Mouse (Mus musculus): Measurements from ENCODE around the gene Otof. TPM values are rescaled to one million over a fixed set of nuclear protein-coding genes. Genes with fewer than 3 reads are reported as not detected.

Otof gene
- 1 to 10 TPM in 1 of 4 experiments, under 1 TPM in 2, not detected in 1; 0.12 to 1.1 (median 0.38) TPM for total RNA-seq (2022)

DNA sequence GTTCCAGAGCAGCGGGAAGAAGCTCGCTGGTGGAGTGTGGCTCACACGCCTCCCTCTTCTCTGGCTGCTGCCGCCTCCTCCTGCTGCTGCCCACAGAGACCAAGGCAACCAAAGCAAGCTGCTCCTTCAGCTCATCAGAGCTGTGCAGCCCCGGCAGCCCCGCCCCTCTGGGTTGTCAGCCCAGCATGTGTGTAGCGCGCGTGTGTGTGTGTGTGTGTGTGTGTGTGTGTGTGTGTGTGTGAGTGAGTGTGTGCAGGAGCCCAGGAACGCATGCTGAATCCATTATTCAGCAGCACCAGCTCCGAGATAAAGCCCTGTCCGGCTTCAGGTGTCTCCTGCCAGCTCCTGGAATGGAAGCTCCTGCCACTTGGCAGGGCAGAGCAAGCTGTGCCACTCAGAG, at the start of gene Otof:
Gene Otof, minus strand, starts transcription at position 112 of the 400 bp plus-strand sequence.
- no peak for DNase-seq

DNA sequence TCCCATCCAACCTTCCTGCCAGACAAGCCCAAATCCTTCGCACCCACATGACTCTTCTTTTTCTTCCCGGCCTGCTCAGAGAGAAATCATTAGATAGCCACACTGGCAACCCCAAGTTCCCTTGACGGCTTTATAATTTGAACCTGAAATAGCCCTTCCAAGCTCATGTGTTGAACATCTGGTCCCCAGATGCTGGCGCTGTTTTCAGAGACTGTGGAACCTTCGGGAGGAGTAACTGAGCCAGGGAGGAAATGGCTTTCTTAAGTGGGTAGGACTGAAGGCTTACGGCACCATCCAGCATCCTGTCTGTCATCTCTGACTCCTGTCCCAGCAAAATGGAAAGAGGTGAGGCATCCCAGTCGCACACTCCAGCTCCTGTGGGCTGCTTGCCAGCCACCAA, 35.6 kb upstream of the Otof start:
- no peak for DNase-seq

DNA sequence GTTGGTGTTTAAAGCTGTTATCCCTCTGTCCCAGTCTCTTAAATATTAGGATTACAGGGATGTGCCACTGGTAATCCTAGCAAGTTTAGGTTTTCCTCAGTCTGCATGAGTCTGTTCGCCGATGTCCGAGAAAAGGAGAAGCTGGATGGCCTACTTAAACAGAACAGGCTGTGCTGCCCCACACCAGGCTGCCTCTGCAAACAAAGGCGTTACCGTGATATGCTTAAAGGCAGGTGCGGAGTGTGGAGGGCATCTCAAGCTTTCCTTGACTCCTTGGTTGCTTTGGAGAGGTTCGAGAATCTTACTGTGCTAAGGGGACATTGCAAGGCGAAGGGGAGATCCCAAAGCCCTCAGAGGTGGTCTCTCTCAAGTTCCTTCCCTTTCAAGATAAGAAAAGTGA, 35.1 kb upstream of the Otof start:
- no peak for DNase-seq

DNA sequence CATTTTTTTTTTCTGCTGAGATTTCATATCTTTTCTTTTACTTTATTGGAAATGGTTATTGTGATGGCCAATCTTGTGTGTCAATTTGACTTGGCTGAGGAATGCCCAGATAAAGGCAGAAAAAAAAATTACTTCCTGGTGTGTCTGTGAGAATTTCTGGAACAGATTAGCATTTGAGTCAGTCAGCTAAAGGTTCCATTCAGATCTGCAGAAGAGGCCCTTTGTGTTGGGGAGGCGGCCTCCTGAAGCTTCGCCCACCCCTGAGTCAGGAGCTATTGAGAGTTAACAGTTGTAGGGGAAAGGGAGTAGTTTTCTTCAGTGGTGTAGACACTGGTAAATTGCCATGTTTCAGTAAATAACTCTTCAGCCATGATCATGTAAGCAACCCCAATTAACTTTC, 33.6 kb upstream of the Otof start:
- no peak for DNase-seq

DNA sequence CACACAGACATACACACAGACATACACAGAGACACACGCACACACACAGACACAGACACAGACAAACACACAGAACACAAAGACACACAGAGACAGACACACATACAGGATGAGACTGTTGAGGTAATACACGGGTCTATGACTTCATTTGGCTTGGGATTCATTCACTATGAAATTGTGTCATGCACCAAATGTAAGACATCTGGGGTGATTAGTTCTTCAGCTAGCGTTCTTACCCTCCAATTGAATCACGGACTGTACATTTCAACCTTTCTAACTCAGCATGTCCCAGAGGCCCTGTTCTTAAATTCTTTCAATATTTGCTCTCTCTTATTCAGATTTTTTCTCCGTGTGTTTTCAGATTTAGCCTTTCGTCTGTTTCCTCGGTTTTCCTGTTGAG, 32.9 kb upstream of the Otof start:
- DNase-seq = no peak

GRCm38 (mm10) chr5:30493723-30494122, 32.0 kb upstream of the Otof start:
- no peak for DNase-seq

GRCm38 (mm10) chr5:30490845-30491244, 29.1 kb upstream of the Otof start:
- no peak for DNase-seq

- DNase-seq = no peak
These were observed 28.5 kb upstream of the Otof start for GRCm38 (mm10) chr5:30490215-30490614.

GRCm38 (mm10) chr5:30485136-30485535, 23.4 kb upstream of the Otof start:
- DNase-seq = no peak

DNA sequence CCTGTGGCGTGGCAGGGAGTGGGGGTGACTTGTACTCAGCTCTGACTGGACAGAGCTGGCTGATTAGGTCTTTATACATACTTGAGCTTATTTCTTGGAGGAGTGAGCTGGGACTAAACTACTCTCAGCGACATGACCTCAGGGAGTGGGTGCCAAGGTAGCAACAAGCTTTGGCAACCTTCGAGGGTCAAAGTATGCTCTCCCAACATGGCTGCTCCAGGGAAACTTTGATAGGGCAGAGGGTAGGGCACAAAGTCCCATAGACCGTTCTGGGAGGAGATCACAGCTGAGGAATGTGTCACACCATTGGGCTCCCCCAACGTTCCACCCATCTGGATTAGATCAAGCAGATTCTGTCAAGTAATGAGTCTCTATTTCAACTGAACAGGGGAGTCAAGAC, 22.9 kb upstream of the Otof start:
- DNase-seq = no peak

- DNase-seq = no peak
These were observed 21.8 kb upstream of the Otof start for GRCm38 (mm10) chr5:30483533-30483932.

DNA sequence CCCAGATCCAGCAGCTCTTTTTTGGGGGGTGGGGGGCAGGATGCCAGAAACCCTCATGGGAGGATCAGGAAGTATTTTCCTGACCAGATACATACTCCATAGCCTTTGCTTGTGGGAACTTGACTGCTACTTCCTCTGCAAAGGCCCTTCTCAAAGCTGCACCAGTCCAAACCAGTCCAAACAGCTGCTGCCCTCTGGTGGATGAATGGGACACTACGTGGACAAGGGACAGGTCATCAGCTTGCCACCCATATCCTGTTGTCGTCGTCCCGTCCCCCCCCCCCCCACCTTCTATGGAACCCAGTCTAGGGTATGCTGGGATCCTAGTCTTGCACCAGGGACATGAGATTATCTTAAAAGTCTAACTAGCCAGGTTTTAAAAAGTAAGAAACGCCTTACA, 20.6 kb upstream of the Otof start:
- peak; percentile 45 for DNase-seq

- no peak for DNase-seq
These were observed 14.8 kb upstream of the Otof start for GRCm38 (mm10) chr5:30476534-30476933.

- no peak for DNase-seq
These were observed 10.4 kb upstream of the Otof start for GRCm38 (mm10) chr5:30472148-30472547.

DNA sequence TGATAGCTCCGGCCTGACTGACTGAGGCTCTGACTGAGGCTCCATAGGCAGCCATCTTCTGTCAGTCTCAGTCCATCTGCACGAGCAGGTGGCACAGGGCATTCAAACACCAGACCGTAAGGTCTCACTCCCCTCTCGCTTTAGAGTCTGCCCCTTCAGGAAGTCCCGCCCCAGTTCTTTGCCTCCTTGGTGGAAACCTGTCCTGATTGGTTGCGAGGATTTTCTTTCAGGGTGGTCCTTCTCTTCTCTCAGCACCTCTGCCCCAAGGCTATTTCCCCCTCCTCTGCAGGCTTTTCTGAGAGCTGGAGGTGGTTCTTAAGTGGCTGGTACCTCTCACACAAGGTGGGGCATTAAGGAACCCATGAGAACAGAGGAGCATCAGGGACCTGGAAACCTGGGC, 8.7 kb upstream of the Otof start:
- DNase-seq = no peak

DNA sequence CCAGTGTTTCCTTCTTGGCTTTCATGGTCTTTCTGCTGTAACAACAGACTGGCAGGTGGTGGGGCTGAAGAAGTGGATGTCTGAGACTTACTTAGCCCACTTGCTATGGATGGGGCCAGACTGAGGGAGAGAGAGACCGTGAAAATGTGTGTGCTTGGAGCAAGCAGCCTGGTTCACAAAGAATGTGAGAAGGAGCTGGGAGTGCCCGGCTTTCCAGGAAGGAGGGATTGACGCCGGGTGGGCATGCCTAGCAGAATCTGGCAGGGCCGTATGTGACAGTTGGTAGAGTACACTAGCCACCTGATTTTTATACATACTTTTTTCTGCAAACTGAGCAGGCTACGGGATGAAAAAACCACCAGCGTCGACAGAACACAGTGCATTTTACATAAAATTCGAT, 4.6 kb upstream of the Otof start:
- no peak for DNase-seq

DNA sequence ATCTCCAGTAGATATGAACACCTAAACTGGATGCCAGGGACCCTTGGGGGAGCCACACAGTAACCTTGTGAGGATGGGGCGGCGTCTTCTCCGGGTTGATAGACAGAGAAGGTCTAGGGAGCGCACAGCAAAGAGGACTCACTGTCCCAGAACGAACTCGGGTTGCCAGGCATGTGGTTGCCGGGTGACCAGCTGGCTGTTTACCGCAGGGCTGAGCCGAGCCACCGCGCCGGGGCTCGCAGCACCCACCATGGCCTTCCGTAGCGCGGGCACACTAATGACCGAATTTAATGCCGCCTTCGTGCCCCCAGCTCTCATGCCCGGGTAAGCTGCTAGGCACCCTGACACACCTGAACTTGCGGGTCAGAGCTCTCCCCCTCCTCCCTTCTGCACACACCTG, 4.1 kb upstream of the Otof start, which contains the start of gene 1700001C02Rik:
Gene 1700001C02Rik, plus strand, starts transcription at position 187 of the 400 bp plus-strand sequence.
- DNase-seq = no peak

GRCm38 (mm10) chr5:30460155-30460554, 1.6 kb downstream of the Otof start:
- DNase-seq = no peak

- DNase-seq = no peak
These were observed 5.7 kb downstream of the Otof start for GRCm38 (mm10) chr5:30456056-30456455.

- no peak for DNase-seq
These were observed 17.3 kb downstream of the Otof start for GRCm38 (mm10) chr5:30444327-30444895.

- DNase-seq = no peak
These were observed 19.5 kb downstream of the Otof start for GRCm38 (mm10) chr5:30442196-30442595.

- DNase-seq = no peak
These were observed 21.3 kb downstream of the Otof start for GRCm38 (mm10) chr5:30440308-30440906.

GRCm38 (mm10) chr5:30438931-30439330, 22.8 kb downstream of the Otof start:
- DNase-seq = no peak

DNA sequence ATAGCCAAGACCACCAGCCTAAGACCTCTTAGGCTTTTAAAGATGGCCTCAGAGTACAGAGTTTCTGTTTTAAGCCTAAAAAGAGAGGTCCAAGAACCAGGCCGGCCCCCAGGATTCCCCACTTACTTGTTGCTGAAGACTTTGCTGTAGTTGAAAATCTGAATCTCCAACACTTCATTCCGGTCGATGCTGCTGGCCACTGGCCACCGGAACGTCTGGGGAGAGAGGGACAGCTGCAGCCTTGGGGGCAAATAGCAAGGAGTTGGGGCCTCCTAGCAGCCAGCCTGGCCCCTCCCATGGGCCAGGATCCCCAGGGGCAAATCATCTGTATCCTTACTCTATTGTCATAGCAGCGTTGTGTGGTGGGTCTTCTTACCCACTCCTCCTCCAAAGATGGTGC, 34.3 kb downstream of the Otof start:
- no peak for DNase-seq

Measured in adrenal gland, adult 8-10 months (tissue).